Mouse (Mus musculus): ENCODE measurements around the gene Dusp18. TPM values are rescaled to one million over a fixed set of nuclear protein-coding genes. Genes with fewer than 3 reads are reported as not detected.
A peak's percentile ranks its signal among the peaks of the same experiment; 100 is the strongest.
"Not testable (repeated sequence)": the region's sequence is repeated elsewhere in the genome, so short reads cannot be mapped to it uniquely, and the experiment has no call there.

Gene Dusp18
- polyA plus RNA-seq, 1 experiment from 2014 or later: 21.4 TPM

- no peak for ATAC-seq (ENCODE audit: low FRiP score)
- 86% methylated on average over 5 of the region's 5 CpGs for WGBS
- no peak overlapping the region for H3K4me2 ChIP-seq
- H3K4me1 ChIP-seq (ENCODE audit: control insufficient read depth, insufficient read depth, low read length): no peaks in the 10 kb centered on the region
- H3K27ac ChIP-seq (ENCODE audit: low read depth, low read length): no peak overlapping the region
- H3K27me3 ChIP-seq (ENCODE audit: control insufficient read depth, insufficient read depth, low read length): no peaks in the 10 kb centered on the region
- no peaks in the 10 kb centered on the region; the same call in 1 of the 2 replicates for H3K36me3 ChIP-seq (ENCODE audit: control insufficient read depth, insufficient read depth, low read length)
- no peaks in the 10 kb centered on the region for H3K9me3 ChIP-seq (ENCODE audit: control insufficient read depth, low read length)
- H3K9ac ChIP-seq (ENCODE audit: low read length): no peak overlapping the region
- no peak overlapping the region for H3K4me3 ChIP-seq (ENCODE audit: low read depth, low read length)
- no peak for DNase-seq (ENCODE audit: low spot score, missing footprints)
Measured at GRCm38 (mm10) chr11:3903046-3903445, 8.0 kb downstream of the Dusp18 start.

GRCm38 (mm10) chr11:3904673-3905072 lies 9.6 kb downstream of the Dusp18 start:
- ATAC-seq (ENCODE audit: low FRiP score) (no peak), DNase-seq (ENCODE audit: low spot score, missing footprints) (no peak)
- H3K27me3 ChIP-seq (ENCODE audit: control insufficient read depth, insufficient read depth, low read length): no peaks in the 10 kb centered on the region
- H3K27ac ChIP-seq (ENCODE audit: low read depth, low read length): no peak overlapping the region
- 81% methylated on average over 6 of the region's 6 CpGs for WGBS
- no peak overlapping the region for H3K4me3 ChIP-seq (ENCODE audit: low read depth, low read length)
- H3K36me3 ChIP-seq (ENCODE audit: control insufficient read depth, insufficient read depth, low read length): no peaks in the 10 kb centered on the region
- H3K9me3 ChIP-seq (ENCODE audit: control insufficient read depth, low read length): no peaks in the 10 kb centered on the region
- no peak overlapping the region for H3K4me2 ChIP-seq
- no peaks in the 10 kb centered on the region for H3K4me1 ChIP-seq (ENCODE audit: control insufficient read depth, insufficient read depth, low read length)
- H3K9ac ChIP-seq (ENCODE audit: low read length): no peak overlapping the region

GRCm38 (mm10) chr11:3905446-3905845 lies 10.4 kb downstream of the Dusp18 start:
- H3K27me3 ChIP-seq (ENCODE audit: control insufficient read depth, insufficient read depth, low read length): no peaks in the 10 kb centered on the region
- H3K27ac ChIP-seq (ENCODE audit: low read depth, low read length): no peak overlapping the region
- H3K36me3 ChIP-seq (ENCODE audit: control insufficient read depth, insufficient read depth, low read length): no peaks in the 10 kb centered on the region
- no peak overlapping the region for H3K4me2 ChIP-seq
- WGBS: 85% methylated on average over 1 of the region's 1 CpGs
- no peak overlapping the region for H3K4me3 ChIP-seq (ENCODE audit: low read depth, low read length)
- DNase-seq (ENCODE audit: low spot score, missing footprints): no peak
- no peak for ATAC-seq (ENCODE audit: low FRiP score)
- no peak overlapping the region for H3K9ac ChIP-seq (ENCODE audit: low read length)
- H3K9me3 ChIP-seq (ENCODE audit: control insufficient read depth, low read length): no peaks in the 10 kb centered on the region
- H3K4me1 ChIP-seq (ENCODE audit: control insufficient read depth, insufficient read depth, low read length): no peaks in the 10 kb centered on the region; the same call in 1 of the 2 replicates

GRCm38 (mm10) chr11:3909236-3909635 lies 14.2 kb downstream of the Dusp18 start:
- H3K4me1 ChIP-seq (ENCODE audit: control insufficient read depth, insufficient read depth, low read length): peaks cover 17% of the 10 kb centered on the region

GRCm38 (mm10) chr11:3910513-3911310 lies 15.7 kb downstream of the Dusp18 start:
- no peaks in the 10 kb centered on the region for H3K9me3 ChIP-seq (ENCODE audit: control insufficient read depth, low read length)
- no peak for ATAC-seq (ENCODE audit: low FRiP score)
- no peak for DNase-seq (ENCODE audit: low spot score, missing footprints)
- H3K36me3 ChIP-seq (ENCODE audit: control insufficient read depth, insufficient read depth, low read length): no peaks in the 10 kb centered on the region
- 57% methylated on average over 5 of the region's 5 CpGs for WGBS
- H3K4me2 ChIP-seq: no peak overlapping the region; the same call in 1 of the 2 replicates
- H3K4me3 ChIP-seq (ENCODE audit: low read depth, low read length): no peak overlapping the region
- 0 out of 2 replicates have a peak overlapping the region, but pooled peaks have one; percentile 14 for H3K9ac ChIP-seq (ENCODE audit: low read length)
- H3K4me1 ChIP-seq (ENCODE audit: control insufficient read depth, insufficient read depth, low read length): peaks cover 17% of the 10 kb centered on the region
- H3K27ac ChIP-seq (ENCODE audit: low read depth, low read length): no peak overlapping the region
- peaks cover 9% of the 10 kb centered on the region; the same call in 1 of the 2 replicates for H3K27me3 ChIP-seq (ENCODE audit: control insufficient read depth, insufficient read depth, low read length)

More at GRCm38 (mm10) chr11:3909236-3909635, 14.2 kb downstream of the Dusp18 start:
- Histone ChIP-seq H3K9ac (ENCODE audit: low read length) (no peak overlapping the region), H3K9me3 (ENCODE audit: control insufficient read depth, low read length) (no peaks in the 10 kb centered on the region), H3K36me3 (ENCODE audit: control insufficient read depth, insufficient read depth, low read length) (no peaks in the 10 kb centered on the region), H3K4me2 (no peak overlapping the region), H3K27ac (ENCODE audit: low read depth, low read length) (no peak overlapping the region), H3K27me3 (ENCODE audit: control insufficient read depth, insufficient read depth, low read length) (peaks cover 9% of the 10 kb centered on the region; the same call in 1 of the 2 replicates), H3K4me3 (ENCODE audit: low read depth, low read length) (no peak overlapping the region)
- WGBS: 86% methylated on average over 4 of the region's 4 CpGs
- DNase-seq (ENCODE audit: low spot score, missing footprints) (no peak), ATAC-seq (ENCODE audit: low FRiP score) (no peak)

GRCm38 (mm10) chr11:3911440-3911839 lies 16.4 kb downstream of the Dusp18 start:
- H3K36me3 ChIP-seq (ENCODE audit: control insufficient read depth, insufficient read depth, low read length); DNase-seq (ENCODE audit: low spot score, missing footprints); H3K27ac ChIP-seq (ENCODE audit: low read depth, low read length); H3K9me3 ChIP-seq (ENCODE audit: control insufficient read depth, low read length); H3K4me3 ChIP-seq (ENCODE audit: low read depth, low read length); H3K4me2 ChIP-seq; ATAC-seq (ENCODE audit: low FRiP score); H3K9ac ChIP-seq (ENCODE audit: low read length); H3K27me3 ChIP-seq (ENCODE audit: control insufficient read depth, insufficient read depth, low read length): not testable (repeated sequence)
- WGBS: 89% methylated on average over 6 of the region's 6 CpGs
- H3K4me1 ChIP-seq (ENCODE audit: control insufficient read depth, insufficient read depth, low read length): peaks cover 17% of the 10 kb centered on the region

- Histone ChIP-seq H3K4me2 (peak overlapping the region; percentile 89), H3K9me3 (ENCODE audit: control insufficient read depth, low read length) (no peaks in the 10 kb centered on the region), H3K27ac (ENCODE audit: low read depth, low read length) (no peak overlapping the region; the same call in 1 of the 2 replicates), H3K36me3 (ENCODE audit: control insufficient read depth, insufficient read depth, low read length) (no peaks in the 10 kb centered on the region), H3K4me3 (ENCODE audit: low read depth, low read length) (peak overlapping the region; percentile 56), H3K4me1 (ENCODE audit: control insufficient read depth, insufficient read depth, low read length) (peaks cover 17% of the 10 kb centered on the region), H3K9ac (ENCODE audit: low read length) (peak overlapping the region; percentile 70), H3K27me3 (ENCODE audit: control insufficient read depth, insufficient read depth, low read length) (peaks cover 9% of the 10 kb centered on the region; the same call in 1 of the 2 replicates)
- DNase-seq (ENCODE audit: low spot score, missing footprints) (peak; percentile 87), ATAC-seq (ENCODE audit: low FRiP score) (no peak)
- WGBS: 24% methylated on average over 19 of the region's 19 CpGs
Measured at GRCm38 (mm10) chr11:3912100-3912874, 17.2 kb downstream of the Dusp18 start.

- peaks cover 17% of the 10 kb centered on the region for H3K4me1 ChIP-seq (ENCODE audit: control insufficient read depth, insufficient read depth, low read length)
- WGBS: 1% methylated on average over 15 of the region's 16 CpGs
Measured at GRCm38 (mm10) chr11:3912875-3913271, 17.8 kb downstream of the Dusp18 start.

More at GRCm38 (mm10) chr11:3912875-3913271, 17.8 kb downstream of the Dusp18 start:
- no peaks in the 10 kb centered on the region for H3K9me3 ChIP-seq (ENCODE audit: control insufficient read depth, low read length)
- H3K27me3 ChIP-seq (ENCODE audit: control insufficient read depth, insufficient read depth, low read length): peaks cover 9% of the 10 kb centered on the region; the same call in 1 of the 2 replicates
- H3K4me3 ChIP-seq (ENCODE audit: low read depth, low read length): peak overlapping the region; percentile 56
- DNase-seq (ENCODE audit: low spot score, missing footprints) (peak; percentile 93), ATAC-seq (ENCODE audit: low FRiP score) (0 out of 2 replicates have a peak, but pooled peaks have one; percentile 10)
- no peaks in the 10 kb centered on the region for H3K36me3 ChIP-seq (ENCODE audit: control insufficient read depth, insufficient read depth, low read length)
- H3K4me2 ChIP-seq: peak overlapping the region; percentile 89
- H3K27ac ChIP-seq (ENCODE audit: low read depth, low read length): no peak overlapping the region
- H3K9ac ChIP-seq (ENCODE audit: low read length): peak overlapping the region; percentile 70
